Mouse (Mus musculus): Measurements from ENCODE around the gene Tspan9. TPM values are rescaled to one million over a fixed set of nuclear protein-coding genes. Genes with fewer than 3 reads are reported as not detected.
A peak's percentile ranks its signal among the peaks of the same experiment; 100 is the strongest.

The Tspan9 gene
- polyA plus RNA-seq, 1 experiment from 2014 or later = 102 TPM

- H3K27me3 ChIP-seq (ENCODE audit: insufficient read depth, low read length) = no peaks in the 10 kb centered on the region
- ATAC-seq (replicated peaks; ENCODE audit: low FRiP score, low read depth) = no peak
Observed at GRCm38 (mm10) chr6:127925915-127926314, 217.5 kb downstream of the Tspan9 start.

GRCm38 (mm10) chr6:127924750-127925149 lies 218.6 kb downstream of the Tspan9 start:
- ATAC-seq (replicated peaks; ENCODE audit: low FRiP score, low read depth) = no peak

More at GRCm38 (mm10) chr6:127925915-127926314, 217.5 kb downstream of the Tspan9 start:
- Histone ChIP-seq H3K27ac (no peak overlapping the region), H3K4me1 (replicated peaks; ENCODE audit: insufficient read depth, low read length) (no peaks in the 10 kb centered on the region), H3K9me3 (replicated peaks; ENCODE audit: low read length) (no peaks in the 10 kb centered on the region), H3K4me3 (replicated peaks; ENCODE audit: low read depth, low read length) (no peak overlapping the region), H3K9ac (ENCODE audit: low read depth, low read length) (no peak overlapping the region), H3K36me3 (ENCODE audit: insufficient read depth, low read length) (no peaks in the 10 kb centered on the region), H3K4me2 (ENCODE audit: low read length) (no peak overlapping the region)
- WGBS = 48% methylated on average over 9 of the region's 9 CpGs
- no peak for DNase-seq (ENCODE audit: low spot score)
- no peak for TF ChIP-seq CTCF (IDR thresholded peaks at IDR 0.05; ENCODE audit: low read depth)

GRCm38 (mm10) chr6:127923296-127923695 lies 220.1 kb downstream of the Tspan9 start:
- WGBS = 89% methylated on average over 9 of the region's 9 CpGs
- no peak for ATAC-seq (replicated peaks; ENCODE audit: low FRiP score, low read depth)
- no peak overlapping the region for H3K9ac ChIP-seq (ENCODE audit: low read depth, low read length)

More at GRCm38 (mm10) chr6:127924750-127925149, 218.6 kb downstream of the Tspan9 start:
- Histone ChIP-seq H3K4me3 (replicated peaks; ENCODE audit: low read depth, low read length) (no peak overlapping the region), H3K27ac (no peak overlapping the region), H3K9me3 (replicated peaks; ENCODE audit: low read length) (no peaks in the 10 kb centered on the region), H3K4me2 (ENCODE audit: low read length) (no peak overlapping the region), H3K36me3 (ENCODE audit: insufficient read depth, low read length) (no peaks in the 10 kb centered on the region), H3K9ac (ENCODE audit: low read depth, low read length) (no peak overlapping the region), H3K4me1 (replicated peaks; ENCODE audit: insufficient read depth, low read length) (no peaks in the 10 kb centered on the region), H3K27me3 (ENCODE audit: insufficient read depth, low read length) (no peaks in the 10 kb centered on the region)
- WGBS = 77% methylated on average over 6 of the region's 6 CpGs
- DNase-seq (ENCODE audit: low spot score) = no peak
- TF ChIP-seq CTCF (IDR thresholded peaks at IDR 0.05; ENCODE audit: low read depth) = no peak

GRCm38 (mm10) chr6:127921996-127922395 lies 221.4 kb downstream of the Tspan9 start:
- 66% methylated on average over 9 of the region's 9 CpGs for WGBS
- H3K4me3 ChIP-seq (replicated peaks; ENCODE audit: low read depth, low read length) = no peak overlapping the region
- H3K9ac ChIP-seq (ENCODE audit: low read depth, low read length) = no peak overlapping the region
- H3K27ac ChIP-seq = no peak overlapping the region
- H3K9me3 ChIP-seq (replicated peaks; ENCODE audit: low read length) = no peaks in the 10 kb centered on the region
- H3K4me2 ChIP-seq (ENCODE audit: low read length) = no peak overlapping the region
- H3K27me3 ChIP-seq (ENCODE audit: insufficient read depth, low read length) = no peaks in the 10 kb centered on the region
- TF ChIP-seq CTCF (IDR thresholded peaks at IDR 0.05; ENCODE audit: low read depth) = no peak
- no peaks in the 10 kb centered on the region for H3K4me1 ChIP-seq (replicated peaks; ENCODE audit: insufficient read depth, low read length)
- no peak for DNase-seq (ENCODE audit: low spot score)
- no peak for ATAC-seq (replicated peaks; ENCODE audit: low FRiP score, low read depth)
- no peaks in the 10 kb centered on the region for H3K36me3 ChIP-seq (ENCODE audit: insufficient read depth, low read length)

More at GRCm38 (mm10) chr6:127923296-127923695, 220.1 kb downstream of the Tspan9 start:
- H3K4me2 ChIP-seq (ENCODE audit: low read length) = no peak overlapping the region
- H3K27me3 ChIP-seq (ENCODE audit: insufficient read depth, low read length) = no peaks in the 10 kb centered on the region
- no peak for DNase-seq (ENCODE audit: low spot score)
- no peak for TF ChIP-seq CTCF (IDR thresholded peaks at IDR 0.05; ENCODE audit: low read depth)
- H3K4me1 ChIP-seq (replicated peaks; ENCODE audit: insufficient read depth, low read length) = no peaks in the 10 kb centered on the region
- H3K4me3 ChIP-seq (replicated peaks; ENCODE audit: low read depth, low read length) = no peak overlapping the region
- no peaks in the 10 kb centered on the region for H3K36me3 ChIP-seq (ENCODE audit: insufficient read depth, low read length)
- H3K27ac ChIP-seq = no peak overlapping the region
- no peaks in the 10 kb centered on the region for H3K9me3 ChIP-seq (replicated peaks; ENCODE audit: low read length)

GRCm38 (mm10) chr6:127920652-127921051 lies 222.7 kb downstream of the Tspan9 start:
- H3K4me3 ChIP-seq (replicated peaks; ENCODE audit: low read depth, low read length) = no peak overlapping the region
- peak; percentile 86 for TF ChIP-seq CTCF (IDR thresholded peaks at IDR 0.05; ENCODE audit: low read depth)
- H3K27ac ChIP-seq = no peak overlapping the region
- DNase-seq (ENCODE audit: low spot score) = peak; percentile 87
- H3K4me1 ChIP-seq (replicated peaks; ENCODE audit: insufficient read depth, low read length) = no peaks in the 10 kb centered on the region
- no peak overlapping the region for H3K9ac ChIP-seq (ENCODE audit: low read depth, low read length)
- no peaks in the 10 kb centered on the region for H3K9me3 ChIP-seq (replicated peaks; ENCODE audit: low read length)
- H3K4me2 ChIP-seq (ENCODE audit: low read length) = no peak overlapping the region
- no peaks in the 10 kb centered on the region for H3K27me3 ChIP-seq (ENCODE audit: insufficient read depth, low read length)
- 0 out of 2 replicates have a peak, but pooled peaks have one; percentile 60 for ATAC-seq (replicated peaks; ENCODE audit: low FRiP score, low read depth)
- 10% methylated on average over 8 of the region's 8 CpGs for WGBS
- no peaks in the 10 kb centered on the region for H3K36me3 ChIP-seq (ENCODE audit: insufficient read depth, low read length)

GRCm38 (mm10) chr6:127919491-127919890 lies 223.9 kb downstream of the Tspan9 start:
- Histone ChIP-seq H3K4me2 (ENCODE audit: low read length) (no peak overlapping the region), H3K27me3 (ENCODE audit: insufficient read depth, low read length) (no peaks in the 10 kb centered on the region), H3K9ac (ENCODE audit: low read depth, low read length) (no peak overlapping the region), H3K9me3 (replicated peaks; ENCODE audit: low read length) (no peaks in the 10 kb centered on the region), H3K27ac (no peak overlapping the region), H3K4me3 (replicated peaks; ENCODE audit: low read depth, low read length) (no peak overlapping the region), H3K36me3 (ENCODE audit: insufficient read depth, low read length) (no peaks in the 10 kb centered on the region), H3K4me1 (replicated peaks; ENCODE audit: insufficient read depth, low read length) (no peaks in the 10 kb centered on the region)
- TF ChIP-seq CTCF (IDR thresholded peaks at IDR 0.05; ENCODE audit: low read depth) = no peak
- ATAC-seq (replicated peaks; ENCODE audit: low FRiP score, low read depth) (no peak), DNase-seq (ENCODE audit: low spot score) (no peak)
- 86% methylated on average over 6 of the region's 6 CpGs for WGBS

GRCm38 (mm10) chr6:127917712-127918111 lies 225.7 kb downstream of the Tspan9 start:
- H3K9ac ChIP-seq (ENCODE audit: low read depth, low read length) = no peak overlapping the region
- H3K4me2 ChIP-seq (ENCODE audit: low read length) = no peak overlapping the region
- H3K4me3 ChIP-seq (replicated peaks; ENCODE audit: low read depth, low read length) = no peak overlapping the region
- DNase-seq (ENCODE audit: low spot score) (peak; percentile 36), ATAC-seq (replicated peaks; ENCODE audit: low FRiP score, low read depth) (no peak)
- no peak overlapping the region for H3K27ac ChIP-seq
- WGBS = 76% methylated on average over 4 of the region's 4 CpGs
- TF ChIP-seq CTCF (IDR thresholded peaks at IDR 0.05; ENCODE audit: low read depth) = peak; percentile 45
- no peaks in the 10 kb centered on the region for H3K9me3 ChIP-seq (replicated peaks; ENCODE audit: low read length)
- H3K36me3 ChIP-seq (ENCODE audit: insufficient read depth, low read length) = no peaks in the 10 kb centered on the region
- H3K27me3 ChIP-seq (ENCODE audit: insufficient read depth, low read length) = no peaks in the 10 kb centered on the region
- no peaks in the 10 kb centered on the region for H3K4me1 ChIP-seq (replicated peaks; ENCODE audit: insufficient read depth, low read length)

Data from kidney, postnatal 0 days (tissue).